Mouse (Mus musculus) lung, embryonic 14.5 days (tissue): ENCODE results near the gene Olfr221. TPM values are rescaled to one million over a fixed set of nuclear protein-coding genes. Genes with fewer than 3 reads are reported as not detected.
"Not testable (repeated sequence)": the region's sequence is repeated elsewhere in the genome, so short reads cannot be mapped to it uniquely, and the experiment has no call there.

Experiments
- ATAC-seq: fragments of 200-750 bp; cut with Nextera tagmentation; 2 replicates; pipeline ENCODE4 v1.8.0; 2017; ENCODE audit warnings: mild to moderate bottlenecking, moderate TSS enrichment, moderate library complexity; ENCODE audit not compliant: insufficient read depth
- DNase-seq: peaks from one replicate; pipeline ENCODE4 v3.0.0-alpha.2; 2015
- H3K27ac ChIP-seq: fragments of 300-500 bp; sonication (generic); 2 replicates; pipeline ENCODE4 v1.5.1; 2014; ENCODE audit warnings: low read depth, mild to moderate bottlenecking, moderate library complexity
- H3K27me3 ChIP-seq: fragments of 300-500 bp; sonication (generic); 2 replicates; pipeline ENCODE4 v1.6.1; 2014; ENCODE audit warnings: low read length, control low read depth; ENCODE audit not compliant: insufficient read depth
- H3K36me3 ChIP-seq: fragments of 300-500 bp; sonication (generic); 2 replicates; pipeline ENCODE4 v1.6.1; 2014; ENCODE audit warnings: control low read depth; ENCODE audit not compliant: insufficient read depth
- H3K4me1 ChIP-seq: fragments of 300-500 bp; sonication (generic); 2 replicates; pipeline ENCODE4 v1.6.1; 2014; ENCODE audit warnings: antibody characterized with exemption, control low read depth; ENCODE audit not compliant: insufficient read depth
- H3K4me2 ChIP-seq: fragments of 300-500 bp; sonication (generic); 2 replicates; pipeline ENCODE4 v1.6.1; 2014; ENCODE audit warnings: mild to moderate bottlenecking
- H3K4me3 ChIP-seq: fragments of 300-500 bp; sonication (generic); 2 replicates; pipeline ENCODE4 v1.5.1; 2014; ENCODE audit warnings: low read depth, low read length
- H3K9ac ChIP-seq: fragments of 300-500 bp; sonication (generic); 2 replicates; pipeline ENCODE4 v1.6.1; 2014
- H3K9me3 ChIP-seq: fragments of 300-500 bp; sonication (generic); 2 replicates; pipeline ENCODE4 v1.6.1; 2016; ENCODE audit warnings: low read depth, low read length, control low read depth
- CTCF ChIP-seq: IDR thresholded peaks from 2 replicates; pipeline ENCODE4 v1.5.1; 2016; ENCODE audit warnings: antibody characterized with exemption, low read depth
- WGBS: fragments of 180-500 bp; shearing (Covaris S2); extraction: QIAGEN DNeasy Blood & Tissue Kit; methylation state at CpG from one replicate; pipeline ENCODE4 v1.1.7; 2014; 5-methylcytosine and 5-hydroxymethylcytosine counted together
- polyA plus RNA-seq: library from polyadenylated mRNA; unstranded; fragments of >200 nt; fragmentation: Nextera tagmentation; extraction: Ambion mirVana; gene quantifications from 2 replicates; pipeline ENCODE4 v1.2.1, GENCODE M21; 2014

Olfr221 gene
- polyA plus RNA-seq: not detected in 2 replicates

- not testable (repeated sequence) for H3K4me3 ChIP-seq, H3K27ac ChIP-seq, DNase-seq, H3K36me3 ChIP-seq, H3K27me3 ChIP-seq, H3K4me1 ChIP-seq, ATAC-seq, H3K4me2 ChIP-seq, H3K9ac ChIP-seq, H3K9me3 ChIP-seq
- 63% methylated on average over 3 of the region's 3 CpGs for WGBS
Observed at GRCm38 (mm10) chr14:52042359-52042758, at the start of gene Olfr221. Gene Olfr221, minus strand, starts transcription at chr14:52042459.

DNA sequence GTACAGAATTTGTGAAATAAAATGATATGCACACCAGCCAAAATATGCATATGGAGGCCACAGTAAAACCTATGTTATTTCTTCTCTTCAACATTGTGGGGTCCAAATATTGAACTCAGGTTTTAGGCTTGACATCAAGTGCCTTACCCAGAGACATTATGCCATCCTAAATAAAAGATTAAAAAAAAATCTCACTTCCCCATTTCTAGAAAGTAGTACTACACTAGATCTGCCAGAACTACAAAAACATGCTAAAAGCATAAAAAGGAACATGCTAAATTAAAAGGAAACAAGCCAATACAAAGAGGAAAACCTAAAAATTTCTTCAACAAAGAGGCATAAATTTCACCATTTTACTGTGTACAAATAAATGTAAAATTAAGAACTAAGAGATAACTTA lies 40.8 kb upstream of the Olfr221 start:
- no peak for ATAC-seq
- TF ChIP-seq CTCF: no peak
- Histone ChIP-seq H3K27ac (no peak overlapping the region), H3K4me3 (no peak overlapping the region), H3K9me3 (no peaks in the 10 kb centered on the region), H3K9ac (no peak overlapping the region), H3K27me3 (no peaks in the 10 kb centered on the region), H3K36me3 (peaks cover 89% of the 10 kb centered on the region), H3K4me2 (no peak overlapping the region), H3K4me1 (no peaks in the 10 kb centered on the region)
- no peak for DNase-seq

GRCm38 (mm10) chr14:52071599-52072137 lies 29.4 kb upstream of the Olfr221 start:
- Histone ChIP-seq H3K9me3 (no peaks in the 10 kb centered on the region), H3K4me2 (no peak overlapping the region), H3K4me3 (no peak overlapping the region), H3K9ac (no peak overlapping the region), H3K27me3 (no peaks in the 10 kb centered on the region), H3K36me3 (peaks cover 61% of the 10 kb centered on the region), H3K4me1 (no peaks in the 10 kb centered on the region), H3K27ac (no peak overlapping the region)
- DNase-seq (no peak), ATAC-seq (peak; percentile 46; the same call in 1 of the 2 replicates)
- no peak for TF ChIP-seq CTCF
- WGBS: 93% methylated on average over 15 of the region's 15 CpGs

DNA sequence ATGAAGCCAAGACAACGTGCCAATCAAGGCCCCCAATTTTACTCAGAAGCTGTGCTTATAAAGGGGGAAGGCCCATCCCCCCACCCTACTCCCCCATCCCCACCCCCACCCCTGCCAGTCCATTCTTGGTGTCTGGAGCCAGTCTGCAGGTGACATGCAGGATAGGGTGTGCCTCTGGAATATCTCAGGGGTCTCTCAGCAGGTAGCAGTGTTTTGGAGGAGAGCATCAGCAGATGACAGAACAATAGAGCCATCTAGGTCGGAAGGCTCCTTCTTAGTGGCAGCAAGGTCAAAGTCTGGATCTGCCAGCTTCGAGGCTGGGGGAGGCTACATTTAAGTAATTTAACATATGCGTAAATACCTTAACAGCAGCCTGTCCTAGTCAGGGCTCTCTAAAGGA lies 23.9 kb upstream of the Olfr221 start:
- H3K36me3 ChIP-seq: peaks cover 9% of the 10 kb centered on the region; the same call in 1 of the 2 replicates
- H3K27me3 ChIP-seq: no peaks in the 10 kb centered on the region
- no peaks in the 10 kb centered on the region for H3K9me3 ChIP-seq
- ATAC-seq: no peak
- no peak for DNase-seq
- no peak overlapping the region for H3K4me2 ChIP-seq
- no peak overlapping the region for H3K9ac ChIP-seq
- no peaks in the 10 kb centered on the region for H3K4me1 ChIP-seq
- H3K27ac ChIP-seq: no peak overlapping the region
- 52% methylated on average over 4 of the region's 4 CpGs for WGBS
- TF ChIP-seq CTCF: no peak
- H3K4me3 ChIP-seq: no peak overlapping the region

DNA sequence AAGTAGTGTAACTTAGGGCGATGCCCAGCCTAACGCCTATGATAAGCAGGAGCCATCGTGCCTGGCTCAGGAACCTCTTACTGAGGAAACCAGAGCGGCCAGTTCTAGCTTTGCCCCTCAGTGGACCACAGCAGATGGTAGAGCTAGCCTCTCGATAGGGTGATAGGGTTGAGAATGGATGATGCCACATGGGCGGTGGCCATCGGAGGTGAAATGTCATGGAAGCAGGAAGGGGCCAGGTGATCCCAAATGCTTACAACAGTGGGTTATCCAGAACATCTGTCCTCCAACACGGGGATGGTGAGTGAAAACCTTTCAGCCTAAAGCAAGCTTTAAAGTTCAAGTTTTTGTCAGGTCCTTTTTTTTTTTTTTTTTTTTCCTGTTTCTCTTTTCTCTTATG lies 19.5 kb upstream of the Olfr221 start:
- Histone ChIP-seq H3K36me3 (no peaks in the 10 kb centered on the region), H3K9me3 (no peaks in the 10 kb centered on the region), H3K4me2 (no peak overlapping the region), H3K9ac (no peak overlapping the region), H3K4me3 (no peak overlapping the region), H3K27ac (no peak overlapping the region), H3K4me1 (no peaks in the 10 kb centered on the region), H3K27me3 (no peaks in the 10 kb centered on the region)
- no peak for TF ChIP-seq CTCF
- ATAC-seq (no peak), DNase-seq (no peak)
- WGBS: 77% methylated on average over 8 of the region's 8 CpGs

DNA sequence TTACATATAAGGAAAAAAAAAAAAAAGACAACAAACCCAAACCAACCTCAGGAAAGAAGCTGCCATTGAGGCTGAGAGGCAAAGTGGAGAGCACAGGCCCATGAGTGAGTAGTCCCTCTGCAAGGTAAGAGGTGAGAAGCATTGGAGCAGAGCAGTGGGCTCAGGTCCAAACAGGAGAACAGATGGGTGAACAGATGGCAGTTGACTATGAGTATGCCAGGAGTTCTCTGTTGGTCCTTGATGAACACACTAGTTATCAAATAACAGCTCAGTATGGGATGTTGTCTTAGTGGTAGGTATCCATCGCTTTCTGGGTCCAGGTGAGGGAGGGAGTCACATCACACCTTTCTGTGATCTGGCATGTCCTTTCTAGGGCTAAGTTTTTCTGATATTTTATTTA lies 18.5 kb upstream of the Olfr221 start:
- no peak for ATAC-seq
- no peak for TF ChIP-seq CTCF
- Histone ChIP-seq H3K27me3 (no peaks in the 10 kb centered on the region), H3K27ac (no peak overlapping the region), H3K36me3 (no peaks in the 10 kb centered on the region), H3K4me1 (no peaks in the 10 kb centered on the region), H3K9ac (no peak overlapping the region), H3K9me3 (no peaks in the 10 kb centered on the region), H3K4me2 (no peak overlapping the region), H3K4me3 (no peak overlapping the region)
- 92% methylated on average over 1 of the region's 1 CpGs for WGBS
- DNase-seq: no peak

DNA sequence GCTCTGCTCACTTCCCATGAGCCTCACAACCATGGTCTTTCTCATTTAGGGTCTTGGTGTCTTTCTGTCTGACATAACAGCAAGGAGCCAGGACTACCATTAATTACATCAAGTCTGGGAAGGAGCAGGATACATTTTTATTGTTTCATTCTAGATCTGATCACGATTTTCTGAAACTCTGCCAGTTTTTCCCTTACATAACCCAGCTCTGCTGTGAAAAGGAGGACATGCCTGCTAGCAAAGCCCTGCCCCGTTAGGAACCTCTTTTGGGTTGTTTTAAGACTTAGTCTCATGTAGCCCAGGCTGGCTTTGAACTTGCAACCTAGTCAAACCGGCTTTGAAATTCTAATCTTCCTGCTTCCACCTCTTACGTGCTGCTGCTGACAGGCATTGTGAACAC lies 17.7 kb upstream of the Olfr221 start:
- H3K27ac ChIP-seq: no peak overlapping the region
- no peak overlapping the region for H3K4me3 ChIP-seq
- TF ChIP-seq CTCF: no peak
- no peak for ATAC-seq
- DNase-seq: no peak
- no peak overlapping the region for H3K4me2 ChIP-seq
- no peaks in the 10 kb centered on the region for H3K36me3 ChIP-seq
- H3K9ac ChIP-seq: no peak overlapping the region
- 48% methylated on average over 4 of the region's 4 CpGs for WGBS
- H3K9me3 ChIP-seq: no peaks in the 10 kb centered on the region
- no peaks in the 10 kb centered on the region for H3K4me1 ChIP-seq
- no peaks in the 10 kb centered on the region for H3K27me3 ChIP-seq

- H3K4me3 ChIP-seq, H3K36me3 ChIP-seq, H3K27ac ChIP-seq, H3K9ac ChIP-seq, DNase-seq, H3K27me3 ChIP-seq, ATAC-seq, H3K4me2 ChIP-seq, H3K4me1 ChIP-seq, H3K9me3 ChIP-seq: not testable (repeated sequence)
- 88% methylated on average over 3 of the region's 3 CpGs for WGBS
Observed at GRCm38 (mm10) chr14:52052720-52053119, 10.5 kb upstream of the Olfr221 start.
